Mouse (Mus musculus): ENCODE measurements at regions not wholly inside any gene's neighbourhood (a gene's known extent, or its start where the extent isn't known, plus 50 kb on each side); places are given as distances from the start of the nearest gene placed in this dataset.

- TF ChIP-seq CTCF (IDR thresholded peaks at IDR 0.05; ENCODE audit: extremely low read depth, insufficient read depth, low read length) (no peak), POLR2A (IDR thresholded peaks at IDR 0.05; ENCODE audit: extremely low read depth, insufficient read depth, low read length) (no peak)
These were observed 230.5 kb upstream of the Srrm4 start for GRCm38 (mm10) chr5:116822141-116822540.

Data from cortical plate, adult 2 months (tissue).